Mouse (Mus musculus): Measurements from ENCODE around the gene Tprn. TPM values are rescaled to one million over a fixed set of nuclear protein-coding genes. Genes with fewer than 3 reads are reported as not detected.
"Not testable (repeated sequence)": the region's sequence is repeated elsewhere in the genome, so short reads cannot be mapped to it uniquely, and the experiment has no call there.

Tprn gene
- polyA plus RNA-seq, 1 experiment from 2014 or later: 10.1 TPM

- H3K9ac ChIP-seq (replicated peaks): not testable (repeated sequence)
- WGBS: 85% methylated on average over 5 of the region's 5 CpGs
Observed at GRCm38 (mm10) chr2:25257250-25257649, 5.2 kb upstream of the Tprn start.

GRCm38 (mm10) chr2:25258887-25259286, 3.5 kb upstream of the Tprn start:
- Histone ChIP-seq H3K36me3 (no peaks in the 10 kb centered on the region), H3K27ac (replicated peaks) (no peak overlapping the region), H3K9me3 (no peaks in the 10 kb centered on the region), H3K27me3 (peaks cover 12% of the 10 kb centered on the region), H3K4me3 (no peak overlapping the region), H3K4me2 (replicated peaks) (no peak overlapping the region), H3K4me1 (peaks cover 32% of the 10 kb centered on the region), H3K9ac (replicated peaks) (no peak overlapping the region)
- no peak for ATAC-seq (ENCODE audit: low FRiP score, low read depth)
- WGBS: 44% methylated on average over 2 of the region's 2 CpGs

More at GRCm38 (mm10) chr2:25257250-25257649, 5.2 kb upstream of the Tprn start:
- not testable (repeated sequence) for H3K36me3 ChIP-seq; H3K27me3 ChIP-seq; H3K4me2 ChIP-seq (replicated peaks); H3K9me3 ChIP-seq; H3K4me3 ChIP-seq; H3K27ac ChIP-seq (replicated peaks); ATAC-seq (ENCODE audit: low FRiP score, low read depth)
- peaks cover 21% of the 10 kb centered on the region for H3K4me1 ChIP-seq

GRCm38 (mm10) chr2:25261870-25262269, 548 bp upstream of the Tprn start:
- Histone ChIP-seq H3K27me3 (peaks cover 30% of the 10 kb centered on the region), H3K27ac (replicated peaks) (peak overlapping the region; percentile 52; the same call in 1 of the 2 replicates), H3K9ac (replicated peaks) (peak overlapping the region; percentile 38; the same call in 1 of the 2 replicates), H3K4me3 (peak overlapping the region; percentile 82), H3K36me3 (no peaks in the 10 kb centered on the region), H3K4me2 (replicated peaks) (peak overlapping the region; percentile 99), H3K9me3 (no peaks in the 10 kb centered on the region), H3K4me1 (peaks cover 43% of the 10 kb centered on the region)
- 45% methylated on average over 12 of the region's 12 CpGs for WGBS
- ATAC-seq (ENCODE audit: low FRiP score, low read depth): no peak

GRCm38 (mm10) chr2:25262795-25263622, 591 bp downstream of the Tprn start:
- H3K27me3 ChIP-seq: peaks cover 30% of the 10 kb centered on the region
- no peak for ATAC-seq (ENCODE audit: low FRiP score, low read depth)
- peak overlapping the region; percentile 82 for H3K4me3 ChIP-seq
- H3K9me3 ChIP-seq: no peaks in the 10 kb centered on the region
- peak overlapping the region; percentile 99 for H3K4me2 ChIP-seq (replicated peaks)
- H3K9ac ChIP-seq (replicated peaks): peak overlapping the region; percentile 66
- peak overlapping the region; percentile 56; the same call in 1 of the 2 replicates for H3K27ac ChIP-seq (replicated peaks)
- H3K4me1 ChIP-seq: peaks cover 53% of the 10 kb centered on the region
- H3K36me3 ChIP-seq: peaks cover under 1% of the 10 kb centered on the region; the same call in 1 of the 2 replicates
- WGBS: 1% methylated on average over 72 of the region's 82 CpGs

- Histone ChIP-seq H3K4me1 (peaks cover 54% of the 10 kb centered on the region), H3K4me3 (peak overlapping the region; percentile 82), H3K27ac (replicated peaks) (no peak overlapping the region), H3K36me3 (peaks cover 7% of the 10 kb centered on the region; the same call in 1 of the 2 replicates), H3K27me3 (peaks cover 30% of the 10 kb centered on the region), H3K9ac (replicated peaks) (peak overlapping the region; percentile 66), H3K4me2 (replicated peaks) (peak overlapping the region; percentile 99), H3K9me3 (no peaks in the 10 kb centered on the region)
- WGBS: 18% methylated on average over 12 of the region's 12 CpGs
- ATAC-seq (ENCODE audit: low FRiP score, low read depth): no peak
Observed at GRCm38 (mm10) chr2:25263623-25264285, 1.3 kb downstream of the Tprn start.

GRCm38 (mm10) chr2:25264286-25264660, 1.9 kb downstream of the Tprn start:
- peak overlapping the region; percentile 66 for H3K9ac ChIP-seq (replicated peaks)
- peak overlapping the region; percentile 99; the same call in 1 of the 2 replicates for H3K4me2 ChIP-seq (replicated peaks)
- H3K27ac ChIP-seq (replicated peaks): no peak overlapping the region
- peak overlapping the region; percentile 82; the same call in 1 of the 2 replicates for H3K4me3 ChIP-seq
- peaks cover 54% of the 10 kb centered on the region for H3K4me1 ChIP-seq
- H3K36me3 ChIP-seq: peaks cover 13% of the 10 kb centered on the region; the same call in 1 of the 2 replicates
- ATAC-seq (ENCODE audit: low FRiP score, low read depth): no peak
- no peaks in the 10 kb centered on the region for H3K9me3 ChIP-seq
- peaks cover 30% of the 10 kb centered on the region for H3K27me3 ChIP-seq
- WGBS: 76% methylated on average over 5 of the region's 5 CpGs

GRCm38 (mm10) chr2:25264851-25265250, 2.4 kb downstream of the Tprn start:
- Histone ChIP-seq H3K4me1 (peaks cover 54% of the 10 kb centered on the region), H3K9ac (replicated peaks) (0 out of 2 replicates have a peak overlapping the region, but pooled peaks have one; percentile 24), H3K4me2 (replicated peaks) (0 out of 2 replicates have a peak overlapping the region, but pooled peaks have one; percentile 99), H3K9me3 (no peaks in the 10 kb centered on the region), H3K4me3 (no peak overlapping the region), H3K27ac (replicated peaks) (no peak overlapping the region), H3K27me3 (peaks cover 30% of the 10 kb centered on the region), H3K36me3 (peaks cover 16% of the 10 kb centered on the region; the same call in 1 of the 2 replicates)
- WGBS: 82% methylated on average over 3 of the region's 3 CpGs
- no peak for ATAC-seq (ENCODE audit: low FRiP score, low read depth)

- H3K27me3 ChIP-seq: peaks cover 30% of the 10 kb centered on the region
- H3K4me1 ChIP-seq: peaks cover 61% of the 10 kb centered on the region
- peaks cover 16% of the 10 kb centered on the region; the same call in 1 of the 2 replicates for H3K36me3 ChIP-seq
- ATAC-seq (ENCODE audit: low FRiP score, low read depth): no peak
- no peak overlapping the region for H3K27ac ChIP-seq (replicated peaks)
- peak overlapping the region; percentile 4; the same call in 1 of the 2 replicates for H3K4me3 ChIP-seq
- H3K9me3 ChIP-seq: no peaks in the 10 kb centered on the region
- WGBS: 64% methylated on average over 6 of the region's 6 CpGs
- peak overlapping the region; percentile 21; the same call in 1 of the 2 replicates for H3K4me2 ChIP-seq (replicated peaks)
- H3K9ac ChIP-seq (replicated peaks): no peak overlapping the region
Observed at GRCm38 (mm10) chr2:25265897-25266656, 3.7 kb downstream of the Tprn start.

- no peak overlapping the region for H3K4me3 ChIP-seq
- H3K9me3 ChIP-seq: no peaks in the 10 kb centered on the region
- H3K9ac ChIP-seq (replicated peaks): peak overlapping the region; percentile 31; the same call in 1 of the 2 replicates
- peak overlapping the region; percentile 21; the same call in 1 of the 2 replicates for H3K4me2 ChIP-seq (replicated peaks)
- peaks cover 66% of the 10 kb centered on the region for H3K4me1 ChIP-seq
- H3K27me3 ChIP-seq: peaks cover 30% of the 10 kb centered on the region
- no peak overlapping the region for H3K27ac ChIP-seq (replicated peaks)
- H3K36me3 ChIP-seq: peaks cover 16% of the 10 kb centered on the region; the same call in 1 of the 2 replicates
- no peak for ATAC-seq (ENCODE audit: low FRiP score, low read depth)
- 55% methylated on average over 2 of the region's 2 CpGs for WGBS
Observed at GRCm38 (mm10) chr2:25266720-25267119, 4.3 kb downstream of the Tprn start.

- Histone ChIP-seq H3K4me1 (peaks cover 63% of the 10 kb centered on the region), H3K27me3 (peaks cover 30% of the 10 kb centered on the region), H3K27ac (replicated peaks) (no peak overlapping the region), H3K4me3 (no peak overlapping the region), H3K4me2 (replicated peaks) (no peak overlapping the region), H3K9me3 (no peaks in the 10 kb centered on the region), H3K36me3 (peaks cover 16% of the 10 kb centered on the region; the same call in 1 of the 2 replicates), H3K9ac (replicated peaks) (0 out of 2 replicates have a peak overlapping the region, but pooled peaks have one; percentile 31)
- ATAC-seq (ENCODE audit: low FRiP score, low read depth): no peak
Observed at GRCm38 (mm10) chr2:25267241-25267640, 4.8 kb downstream of the Tprn start.

- Histone ChIP-seq H3K4me2 (replicated peaks) (no peak overlapping the region), H3K27ac (replicated peaks) (no peak overlapping the region), H3K9me3 (no peaks in the 10 kb centered on the region), H3K9ac (replicated peaks) (no peak overlapping the region), H3K27me3 (peaks cover 29% of the 10 kb centered on the region), H3K4me1 (peaks cover 62% of the 10 kb centered on the region), H3K36me3 (peaks cover 16% of the 10 kb centered on the region; the same call in 1 of the 2 replicates), H3K4me3 (no peak overlapping the region)
- WGBS: 73% methylated on average over 4 of the region's 4 CpGs
- no peak for ATAC-seq (ENCODE audit: low FRiP score, low read depth)
Observed at GRCm38 (mm10) chr2:25267746-25268309, 5.4 kb downstream of the Tprn start.
